ENCODE assay signal across 8 mouse cellular contexts in genomic region chr7:25187662-25188650, GRCm38 (mm10). TPM values are rescaled to one million over a fixed set of nuclear protein-coding genes. Genes with fewer than 3 reads are reported as not detected.
DNase-seq lines count a peak whose midpoint lies in the region; ATAC-seq and TF ChIP-seq lines count a peak whose summit lies in the region.

No protein-coding gene starts in this region.

- H3K9me3 ChIP-seq in CH12.LX (replicated peaks; ENCODE audit: low read length) = no peaks in the 10 kb centered on the region
- H3K9me3 ChIP-seq in forebrain, embryonic 14.5 days (replicated peaks; ENCODE audit: control insufficient read depth, low read length) = no peaks in the 10 kb centered on the region
- no peaks in the 10 kb centered on the region for H3K9me3 ChIP-seq in liver, embryonic 16.5 days (replicated peaks; ENCODE audit: control insufficient read depth, low read length)
- H3K9me3 ChIP-seq in neural tube, embryonic 14.5 days (ENCODE audit: control insufficient read depth, low read length) = no peaks in the 10 kb centered on the region

- no peak for TF ChIP-seq POLR2A in CH12.LX (IDR thresholded peaks at IDR 0.05; ENCODE audit: low read depth, low read length)
- TF ChIP-seq POLR2A in testis, adult 2 months (IDR thresholded peaks at IDR 0.05; ENCODE audit: control insufficient read depth, low read depth, low read length) = no peak

- no peak overlapping the region for H3K9ac ChIP-seq in CH12.LX (ENCODE audit: insufficient read depth, low read depth)
- no peak overlapping the region for H3K9ac ChIP-seq in forebrain, embryonic 14.5 days (ENCODE audit: low read length)
- H3K9ac ChIP-seq in liver, embryonic 16.5 days (ENCODE audit: low read depth, low read length) = no peak overlapping the region
- H3K9ac ChIP-seq in neural tube, embryonic 14.5 days (replicated peaks; ENCODE audit: low read depth, low read length) = no peak overlapping the region

- 31% methylated on average over 21 of the region's 21 CpGs for WGBS in forebrain, embryonic 14.5 days
- WGBS in large intestine, adult 2 months = 27% methylated on average over 21 of the region's 21 CpGs
- WGBS in liver, embryonic 16.5 days (ENCODE audit: insufficient replicate concordance) = 27% methylated on average over 21 of the region's 21 CpGs
- 23% methylated on average over 21 of the region's 21 CpGs for WGBS in neural tube, embryonic 14.5 days

- peak; percentile 81 to 98 for TF ChIP-seq CTCF in CH12.LX (conservative IDR thresholded peaks at IDR 0.05 in 1 of 2, IDR thresholded peaks at IDR 0.05 in 1 of 2; ENCODE audit: low read depth in 2 of 2, low read length in 2 of 2)
- peak; percentile 99 for TF ChIP-seq CTCF in testis, adult 2 months (IDR thresholded peaks at IDR 0.05; ENCODE audit: control insufficient read depth, insufficient read depth, insufficient replicate concordance, low read depth, low read length)

- no peak overlapping the region for H3K4me3 ChIP-seq in CH12.LX (replicated peaks in 1 of 3; ENCODE audit: low read depth in 2 of 3, low read length in 2 of 3, poor library complexity in 1 of 3)
- no peak overlapping the region for H3K4me3 ChIP-seq in forebrain, embryonic 14.5 days (ENCODE audit: low read depth, low read length)
- no peak overlapping the region for H3K4me3 ChIP-seq in liver, embryonic 16.5 days (ENCODE audit: low read depth, low read length)
- no peak overlapping the region for H3K4me3 ChIP-seq in neural tube, embryonic 14.5 days (ENCODE audit: low read depth, low read length)
- H3K4me3 ChIP-seq in testis, adult 2 months (ENCODE audit: control insufficient read depth, low read depth, low read length) = no peak overlapping the region

- H3K4me1 ChIP-seq in CH12.LX (ENCODE audit: control insufficient read depth in 1 of 2, insufficient read depth in 2 of 2) = peaks cover 3 to 13% of the 10 kb centered on the region in 2 experiments
- H3K4me1 ChIP-seq in forebrain, embryonic 14.5 days (ENCODE audit: control insufficient read depth, insufficient read depth, low read length) = no peaks in the 10 kb centered on the region
- H3K4me1 ChIP-seq in liver, embryonic 16.5 days (ENCODE audit: control insufficient read depth, low read depth, low read length) = peaks cover 2% of the 10 kb centered on the region; the same call in 1 of the 2 replicates
- no peaks in the 10 kb centered on the region for H3K4me1 ChIP-seq in neural tube, embryonic 14.5 days (ENCODE audit: control insufficient read depth, insufficient read depth, low read length)
- peaks cover 3% of the 10 kb centered on the region for H3K4me1 ChIP-seq in testis, adult 2 months (ENCODE audit: control insufficient read depth, insufficient read depth, low read length)

- TF ChIP-seq EP300 in CH12.LX (IDR thresholded peaks at IDR 0.05; ENCODE audit: low read length) = no peak

- ATAC-seq in forebrain, embryonic 14.5 days = peak; percentile 86
- ATAC-seq in liver, embryonic 16.5 days (ENCODE audit: low read depth) = peak; percentile 64
- peak; percentile 81 for ATAC-seq in neural tube, embryonic 14.5 days (ENCODE audit: low read depth)

- peak; percentile 95 for TF ChIP-seq RAD21 in CH12.LX (IDR thresholded peaks at IDR 0.05; ENCODE audit: low read depth, low read length)

- in situ Hi-C loops in CH12.LX (cut with MboI; ENCODE audit: low pct_ligation_motif_present, low pct_unique_long_range_greater_than_20kb, low sequenced_read_pairs) = loop anchor here (10.0 kb wide), 1 partner anchor 87 kb away; no protein-coding TSS in a partner anchor

- dilution Hi-C loops in CH12.LX (cut with MboI; ENCODE audit: extremely low pct_ligation_motif_present, extremely low pct_unique_long_range_greater_than_20kb, low sequenced_read_pairs) = no loop called here

- no peaks in the 10 kb centered on the region for H3K36me3 ChIP-seq in CH12.LX (replicated peaks in 1 of 2; ENCODE audit: control insufficient read depth in 1 of 2, insufficient read depth in 1 of 2, low read length in 1 of 2)
- no peaks in the 10 kb centered on the region for H3K36me3 ChIP-seq in forebrain, embryonic 14.5 days (ENCODE audit: control insufficient read depth, insufficient read depth, low read length)
- no peaks in the 10 kb centered on the region for H3K36me3 ChIP-seq in liver, embryonic 16.5 days (ENCODE audit: control insufficient read depth, insufficient read depth)
- no peaks in the 10 kb centered on the region for H3K36me3 ChIP-seq in neural tube, embryonic 14.5 days (ENCODE audit: control insufficient read depth, insufficient read depth, low read length)
- no peaks in the 10 kb centered on the region for H3K36me3 ChIP-seq in testis, adult 2 months (ENCODE audit: control insufficient read depth, insufficient read depth, low read length)

- H3K27me3 ChIP-seq in CH12.LX (replicated peaks) = no peaks in the 10 kb centered on the region
- peaks cover 8% of the 10 kb centered on the region for H3K27me3 ChIP-seq in forebrain, embryonic 14.5 days (replicated peaks; ENCODE audit: control insufficient read depth, insufficient read depth, low read length)
- peaks cover 7% of the 10 kb centered on the region for H3K27me3 ChIP-seq in liver, embryonic 16.5 days (ENCODE audit: control insufficient read depth, insufficient read depth, low read depth, low read length)
- H3K27me3 ChIP-seq in neural tube, embryonic 14.5 days (ENCODE audit: control insufficient read depth, insufficient read depth, low read length) = no peaks in the 10 kb centered on the region
- no peaks in the 10 kb centered on the region for H3K27me3 ChIP-seq in testis, adult 2 months (ENCODE audit: control insufficient read depth, insufficient read depth, low read length)

- intact Hi-C loops in heart, postnatal 14 days (cut with DNase I) = loop anchor here (1.0 to 5.0 kb wide), 3 partner anchors 55 to 156 kb away; no protein-coding TSS in a partner anchor

- H3K79me2 ChIP-seq in CH12.LX (replicated peaks; ENCODE audit: control insufficient read depth, extremely low read depth, insufficient read depth, poor library complexity, severe bottlenecking) = no peaks in the 10 kb centered on the region

- no peak overlapping the region for H3K27ac ChIP-seq in CH12.LX (ENCODE audit: insufficient read depth, low read depth)
- H3K27ac ChIP-seq in forebrain, embryonic 14.5 days (ENCODE audit: low read depth, low read length) = no peak overlapping the region
- H3K27ac ChIP-seq in liver, embryonic 16.5 days (ENCODE audit: low read length) = no peak overlapping the region
- H3K27ac ChIP-seq in neural tube, embryonic 14.5 days (ENCODE audit: low read depth, low read length) = no peak overlapping the region
- no peak overlapping the region for H3K27ac ChIP-seq in testis, adult 2 months (ENCODE audit: control insufficient read depth, insufficient read depth, low read depth, low read length)

- DNase-seq in CH12.LX (ENCODE audit: extremely low read depth) = peak; percentile 78
- DNase-seq in c-Kit-positive CD71-positive TER-119-positive erythroid progenitor cells, embryonic 14.5 days (ENCODE audit: low spot score) = peak; percentile 78
- peak; percentile 92 for DNase-seq in forebrain, embryonic 14.5 days (ENCODE audit: low spot score)
- DNase-seq in heart, postnatal 14 days = peak; percentile 86 to 90
- peak; percentile 62 for DNase-seq in large intestine, adult 2 months (ENCODE audit: low read depth, low spot score)

- H3K4me2 ChIP-seq in CH12.LX (ENCODE audit: insufficient read depth, low read depth, poor library complexity, severe bottlenecking) = no peak overlapping the region
- no peak overlapping the region for H3K4me2 ChIP-seq in forebrain, embryonic 14.5 days (ENCODE audit: low read length)
- no peak overlapping the region for H3K4me2 ChIP-seq in liver, embryonic 16.5 days (ENCODE audit: low read depth, low read length)
- H3K4me2 ChIP-seq in neural tube, embryonic 14.5 days (ENCODE audit: low read depth, low read length) = no peak overlapping the region

RNA-seq across cellular contexts. Expression of gene Pou2f2, which starts 8.4 kb away (rescaled TPM):
- total RNA-seq in CH12.LX (2012; rRNA removed) (28.2 and 46.1 TPM in 2 replicates), CH12.LX (2014; rRNA removed) (7.3 and 8.9 TPM in 2 replicates)
- 72.1 and 102 TPM in 2 replicates for polyA plus RNA-seq in CH12.LX (2012; ENCODE audit: insufficient read length, low read depth)
- polyA plus RNA-seq in forebrain, embryonic 14.5 days (2014; fragmentation: Nextera tagmentation; extraction: Ambion mirVana) = 15.5 and 21.1 TPM in 2 replicates
- under 1 TPM; 0.44 to 0.60 TPM for total RNA-seq in heart, postnatal 14 days (2021)
- 2.6 and 3.9 TPM in 2 replicates for polyA plus RNA-seq in large intestine, adult 2 months (2012; rRNA removed)
- polyA plus RNA-seq in liver, embryonic 16.5 days (2015; fragmentation: Nextera tagmentation; extraction: Ambion mirVana) = 0.99 and 1.7 TPM in 2 replicates
- polyA plus RNA-seq in neural tube, embryonic 14.5 days (2014; fragmentation: Nextera tagmentation; extraction: Ambion mirVana) = 27.5 and 33.6 TPM in 2 replicates
- 8.3 TPM in 2 replicates for polyA plus RNA-seq in testis, adult 2 months (2012; rRNA removed)

RNA-seq across cellular contexts. Expression of gene Dedd2, which starts 32.5 kb away (rescaled TPM):
- total RNA-seq in CH12.LX (2012; rRNA removed) (11.7 and 12.1 TPM in 2 replicates), CH12.LX (2014; rRNA removed) (10.7 and 13.9 TPM in 2 replicates)
- polyA plus RNA-seq in CH12.LX (2012; ENCODE audit: insufficient read length, low read depth) = 10.2 and 10.6 TPM in 2 replicates
- polyA plus RNA-seq in forebrain, embryonic 14.5 days (2014; fragmentation: Nextera tagmentation; extraction: Ambion mirVana) = 10.8 and 12.5 TPM in 2 replicates
- 10 to 100 TPM; 17.9 to 19.2 TPM for total RNA-seq in heart, postnatal 14 days (2021)
- 52.6 and 66.0 TPM in 2 replicates for polyA plus RNA-seq in large intestine, adult 2 months (2012; rRNA removed)
- 29.2 and 31.9 TPM in 2 replicates for polyA plus RNA-seq in liver, embryonic 16.5 days (2015; fragmentation: Nextera tagmentation; extraction: Ambion mirVana)
- 14.9 and 15.3 TPM in 2 replicates for polyA plus RNA-seq in neural tube, embryonic 14.5 days (2014; fragmentation: Nextera tagmentation; extraction: Ambion mirVana)
- polyA plus RNA-seq in testis, adult 2 months (2012; rRNA removed) = 26.0 and 27.1 TPM in 2 replicates

RNA-seq across cellular contexts. Expression of gene Zfp526, which starts 33.3 kb away (rescaled TPM):
- 6.5 and 7.4 TPM in 2 replicates for total RNA-seq in CH12.LX (2012; rRNA removed)
- total RNA-seq in CH12.LX (2014; rRNA removed) = 2.0 and 2.2 TPM in 2 replicates
- 6.5 and 7.0 TPM in 2 replicates for polyA plus RNA-seq in CH12.LX (2012; ENCODE audit: insufficient read length, low read depth)
- 2.3 and 2.8 TPM in 2 replicates for polyA plus RNA-seq in forebrain, embryonic 14.5 days (2014; fragmentation: Nextera tagmentation; extraction: Ambion mirVana)
- total RNA-seq in heart, postnatal 14 days (2021) = 1 to 10 TPM; 8.0 to 9.1 TPM
- 4.2 and 7.1 TPM in 2 replicates for polyA plus RNA-seq in large intestine, adult 2 months (2012; rRNA removed)
- polyA plus RNA-seq in liver, embryonic 16.5 days (2015; fragmentation: Nextera tagmentation; extraction: Ambion mirVana) = 1.6 and 1.9 TPM in 2 replicates
- polyA plus RNA-seq in neural tube, embryonic 14.5 days (2014; fragmentation: Nextera tagmentation; extraction: Ambion mirVana) = 1.7 and 2.8 TPM in 2 replicates
- 29.4 and 31.9 TPM in 2 replicates for polyA plus RNA-seq in testis, adult 2 months (2012; rRNA removed)

RNA-seq across cellular contexts. Expression of gene Gsk3a, which starts 49.7 kb away (rescaled TPM):
- total RNA-seq in CH12.LX (2012; rRNA removed) (47.5 and 55.1 TPM in 2 replicates), CH12.LX (2014; rRNA removed) (44.1 and 45.8 TPM in 2 replicates)
- polyA plus RNA-seq in CH12.LX (2012; ENCODE audit: insufficient read length, low read depth) = 72.2 and 76.1 TPM in 2 replicates
- polyA plus RNA-seq in forebrain, embryonic 14.5 days (2014; fragmentation: Nextera tagmentation; extraction: Ambion mirVana) = 20.2 and 20.5 TPM in 2 replicates
- total RNA-seq in heart, postnatal 14 days (2021) = 10 to 100 TPM; 58.6 to 66.6 TPM
- 95.8 and 123 TPM in 2 replicates for polyA plus RNA-seq in large intestine, adult 2 months (2012; rRNA removed)
- 4.0 and 5.3 TPM in 2 replicates for polyA plus RNA-seq in liver, embryonic 16.5 days (2015; fragmentation: Nextera tagmentation; extraction: Ambion mirVana)
- 21.5 and 25.1 TPM in 2 replicates for polyA plus RNA-seq in neural tube, embryonic 14.5 days (2014; fragmentation: Nextera tagmentation; extraction: Ambion mirVana)
- polyA plus RNA-seq in testis, adult 2 months (2012; rRNA removed) = 91.9 and 94.8 TPM in 2 replicates
